Mouse (Mus musculus) c-Kit-positive CD71-positive TER-119-positive erythroid progenitor cells, embryonic 14.5 days (primary cell): ENCODE measurements around the gene Parp8.

Experiments
- DNase-seq: peaks from one replicate; pipeline ENCODE4 v3.0.0-alpha.2; 2013; ENCODE audit warnings: low spot score

The Parp8 gene

GRCm38 (mm10) chr13:116843937-116844336 is 181.4 kb downstream of the Parp8 start:
- no peak for DNase-seq

GRCm38 (mm10) chr13:116830984-116831383 is 194.4 kb downstream of the Parp8 start:
- DNase-seq, result no peak

GRCm38 (mm10) chr13:116829015-116829414 is 196.3 kb downstream of the Parp8 start:
- no peak for DNase-seq

- DNase-seq, result no peak
These were observed 213.9 kb downstream of the Parp8 start for GRCm38 (mm10) chr13:116811456-116811855.
